Mouse (Mus musculus): Measurements from ENCODE around the gene Palm2. TPM values are rescaled to one million over a fixed set of nuclear protein-coding genes. Genes with fewer than 3 reads are reported as not detected.
"Not testable (repeated sequence)": the region's sequence is repeated elsewhere in the genome, so short reads cannot be mapped to it uniquely, and the experiment has no call there.

The Palm2 gene
- polyA plus RNA-seq, 1 experiment: 5.2 TPM

DNA sequence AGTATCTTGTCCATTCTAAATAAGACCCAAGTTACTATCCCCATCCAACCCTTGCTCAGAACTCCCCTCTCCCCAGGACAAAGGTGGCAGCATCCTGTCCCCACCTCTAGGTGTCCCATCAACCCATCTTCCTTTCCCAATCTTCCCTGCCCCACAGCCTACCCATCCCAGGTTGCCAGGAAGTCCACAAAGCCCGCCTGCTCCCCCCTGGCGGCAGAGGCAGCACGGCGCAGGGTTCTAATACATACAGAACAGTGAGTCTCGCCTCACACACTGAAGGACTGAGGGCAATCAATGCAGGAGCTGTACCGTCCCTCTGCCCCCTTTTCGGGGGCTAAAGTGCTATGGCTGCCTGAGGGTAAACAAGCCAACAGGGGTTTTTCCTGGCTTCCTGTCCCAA lies 21.0 kb upstream of the Palm2 start:
- no peak overlapping the region for H3ac ChIP-seq (ENCODE audit: control insufficient read depth, insufficient read length)

GRCm38 (mm10) chr4:57413670-57414069 lies 20.4 kb upstream of the Palm2 start:
- H3ac ChIP-seq (ENCODE audit: control insufficient read depth, insufficient read length); H3K36me3 ChIP-seq (ENCODE audit: control insufficient read depth, insufficient read depth): not testable (repeated sequence)

More for the DNA sequence above, 21.0 kb upstream of the Palm2 start:
- H3K4me3 ChIP-seq: no peak overlapping the region
- H3K79me2 ChIP-seq (ENCODE audit: control insufficient read depth, insufficient read depth): no peaks in the 10 kb centered on the region
- no peak overlapping the region for H3K4me2 ChIP-seq (ENCODE audit: low read depth)
- TF ChIP-seq REST (IDR thresholded peaks at IDR 0.05; ENCODE audit: insufficient read depth, insufficient read length) (no peak), POLR2A (IDR thresholded peaks at IDR 0.05; ENCODE audit: insufficient read length, low read depth) (no peak), TCF3 (IDR thresholded peaks at IDR 0.05; ENCODE audit: insufficient read length, low read depth) (no peak), CEBPB (IDR thresholded peaks at IDR 0.05; ENCODE audit: insufficient read depth, poor library complexity, severe bottlenecking) (no peak), MYOG (IDR thresholded peaks at IDR 0.05; ENCODE audit: control insufficient read depth in 1 of 3, insufficient read depth in 1 of 3, insufficient read length in 2 of 3, low read depth in 2 of 3) (no peak), MAX (IDR thresholded peaks at IDR 0.05; ENCODE audit: low read depth) (no peak), TCF12 (IDR thresholded peaks at IDR 0.05; ENCODE audit: insufficient read depth, poor library complexity, severe bottlenecking) (no peak), USF1 (IDR thresholded peaks at IDR 0.05; ENCODE audit: low read depth) (no peak), MYOD1 (IDR thresholded peaks at IDR 0.05; ENCODE audit: control insufficient read depth in 1 of 3, insufficient read length in 2 of 3, low read depth in 2 of 3) (no peak), E2F4 (IDR thresholded peaks at IDR 0.05; ENCODE audit: insufficient read depth) (no peak), SRF (IDR thresholded peaks at IDR 0.05; ENCODE audit: control insufficient read depth, insufficient read length, low read depth) (no peak), POLR2AphosphoS2 (IDR thresholded peaks at IDR 0.05; ENCODE audit: insufficient read length, low read depth) (no peak)
- peaks cover 5% of the 10 kb centered on the region for H3K27me3 ChIP-seq (ENCODE audit: control insufficient read depth, insufficient read depth, insufficient read length)
- no peaks in the 10 kb centered on the region for H3K36me3 ChIP-seq (ENCODE audit: control insufficient read depth, insufficient read depth)

GRCm38 (mm10) chr4:57424011-57424410 lies 10.0 kb upstream of the Palm2 start:
- Histone ChIP-seq H3K79me2 (ENCODE audit: control insufficient read depth, insufficient read depth) (no peaks in the 10 kb centered on the region), H3K27me3 (ENCODE audit: control insufficient read depth, insufficient read depth, insufficient read length) (peaks cover 35% of the 10 kb centered on the region), H3ac (ENCODE audit: control insufficient read depth, insufficient read length) (no peak overlapping the region), H3K4me2 (ENCODE audit: low read depth) (no peak overlapping the region), H3K4me3 (no peak overlapping the region), H3K36me3 (ENCODE audit: control insufficient read depth, insufficient read depth) (no peaks in the 10 kb centered on the region)
- TF ChIP-seq MYOD1 (IDR thresholded peaks at IDR 0.05; ENCODE audit: control insufficient read depth in 1 of 3, insufficient read length in 2 of 3, low read depth in 2 of 3): no peak
- no peak for TF ChIP-seq SRF (IDR thresholded peaks at IDR 0.05; ENCODE audit: control insufficient read depth, insufficient read length, low read depth)
- no peak for TF ChIP-seq TCF12 (IDR thresholded peaks at IDR 0.05; ENCODE audit: insufficient read depth, poor library complexity, severe bottlenecking)
- no peak for TF ChIP-seq E2F4 (IDR thresholded peaks at IDR 0.05; ENCODE audit: insufficient read depth)
- no peak for TF ChIP-seq CEBPB (IDR thresholded peaks at IDR 0.05; ENCODE audit: insufficient read depth, poor library complexity, severe bottlenecking)
- no peak for TF ChIP-seq POLR2AphosphoS2 (IDR thresholded peaks at IDR 0.05; ENCODE audit: insufficient read length, low read depth)
- no peak for TF ChIP-seq REST (IDR thresholded peaks at IDR 0.05; ENCODE audit: insufficient read depth, insufficient read length)
- TF ChIP-seq MAX (IDR thresholded peaks at IDR 0.05; ENCODE audit: low read depth): no peak
- TF ChIP-seq USF1 (IDR thresholded peaks at IDR 0.05; ENCODE audit: low read depth): no peak
- TF ChIP-seq MYOG (IDR thresholded peaks at IDR 0.05; ENCODE audit: control insufficient read depth in 1 of 3, insufficient read depth in 1 of 3, insufficient read length in 2 of 3, low read depth in 2 of 3): no peak
- no peak for TF ChIP-seq TCF3 (IDR thresholded peaks at IDR 0.05; ENCODE audit: insufficient read length, low read depth)
- no peak for TF ChIP-seq POLR2A (IDR thresholded peaks at IDR 0.05; ENCODE audit: insufficient read length, low read depth)

More at GRCm38 (mm10) chr4:57413670-57414069, 20.4 kb upstream of the Palm2 start:
- not testable (repeated sequence) for H3K4me3 ChIP-seq; H3K27me3 ChIP-seq (ENCODE audit: control insufficient read depth, insufficient read depth, insufficient read length); H3K4me2 ChIP-seq (ENCODE audit: low read depth); H3K79me2 ChIP-seq (ENCODE audit: control insufficient read depth, insufficient read depth)

- no peaks in the 10 kb centered on the region for H3K36me3 ChIP-seq (ENCODE audit: control insufficient read depth, insufficient read depth)
- TF ChIP-seq POLR2A (IDR thresholded peaks at IDR 0.05; ENCODE audit: insufficient read length, low read depth): no peak
- TF ChIP-seq TCF3 (IDR thresholded peaks at IDR 0.05; ENCODE audit: insufficient read length, low read depth): no peak
- no peak for TF ChIP-seq REST (IDR thresholded peaks at IDR 0.05; ENCODE audit: insufficient read depth, insufficient read length)
- TF ChIP-seq CEBPB (IDR thresholded peaks at IDR 0.05; ENCODE audit: insufficient read depth, poor library complexity, severe bottlenecking): no peak
- no peak for TF ChIP-seq USF1 (IDR thresholded peaks at IDR 0.05; ENCODE audit: low read depth)
- TF ChIP-seq MAX (IDR thresholded peaks at IDR 0.05; ENCODE audit: low read depth): no peak
- TF ChIP-seq SRF (IDR thresholded peaks at IDR 0.05; ENCODE audit: control insufficient read depth, insufficient read length, low read depth): no peak
- TF ChIP-seq TCF12 (IDR thresholded peaks at IDR 0.05; ENCODE audit: insufficient read depth, poor library complexity, severe bottlenecking): no peak
- TF ChIP-seq E2F4 (IDR thresholded peaks at IDR 0.05; ENCODE audit: insufficient read depth): no peak
- no peak for TF ChIP-seq MYOG (IDR thresholded peaks at IDR 0.05; ENCODE audit: control insufficient read depth in 1 of 3, insufficient read depth in 1 of 3, insufficient read length in 2 of 3, low read depth in 2 of 3)
- no peak for TF ChIP-seq MYOD1 (IDR thresholded peaks at IDR 0.05; ENCODE audit: control insufficient read depth in 1 of 3, insufficient read length in 2 of 3, low read depth in 2 of 3)
- no peak for TF ChIP-seq POLR2AphosphoS2 (IDR thresholded peaks at IDR 0.05; ENCODE audit: insufficient read length, low read depth)
- no peak overlapping the region for H3K4me2 ChIP-seq (ENCODE audit: low read depth)
- H3K27me3 ChIP-seq (ENCODE audit: control insufficient read depth, insufficient read depth, insufficient read length): peaks cover 21% of the 10 kb centered on the region
- H3K4me3 ChIP-seq: no peak overlapping the region
- no peak overlapping the region for H3ac ChIP-seq (ENCODE audit: control insufficient read depth, insufficient read length)
- H3K79me2 ChIP-seq (ENCODE audit: control insufficient read depth, insufficient read depth): no peaks in the 10 kb centered on the region
Measured at GRCm38 (mm10) chr4:57428317-57428716, 5.7 kb upstream of the Palm2 start.

DNA sequence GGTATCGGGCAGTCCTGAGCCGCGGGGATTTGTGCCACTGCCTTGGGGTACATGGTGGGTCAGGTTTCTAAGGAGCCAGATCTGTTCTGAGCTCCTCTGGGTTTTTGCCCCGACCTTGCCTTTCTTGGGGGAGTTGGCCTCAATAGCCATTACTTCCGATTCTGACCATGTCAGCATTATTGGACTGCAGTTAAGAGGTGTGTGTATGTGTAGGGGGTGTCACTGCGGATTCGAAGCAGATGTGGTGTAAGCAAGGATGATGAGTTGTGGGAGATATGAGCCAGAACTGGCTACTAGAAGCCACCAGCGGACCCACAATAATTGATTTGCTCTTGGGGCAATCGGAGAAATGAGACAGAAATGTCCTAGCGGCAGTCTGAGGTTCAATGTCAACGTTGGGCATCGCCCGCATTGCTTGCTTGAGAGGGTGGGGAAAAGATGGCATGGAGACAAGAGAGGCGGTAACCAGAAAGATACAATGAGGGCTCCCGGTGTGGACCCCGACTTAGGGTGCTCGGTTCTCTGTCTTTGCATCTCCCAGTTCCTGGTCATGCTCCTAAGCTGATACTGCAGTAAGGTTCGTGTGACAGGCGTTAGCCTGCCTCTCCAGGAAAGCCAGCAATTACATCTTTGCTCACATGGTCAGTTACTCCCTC lies 786 bp downstream of the Palm2 start:
- Histone ChIP-seq H3K79me2 (ENCODE audit: control insufficient read depth, insufficient read depth) (no peaks in the 10 kb centered on the region), H3K4me2 (ENCODE audit: low read depth) (peak overlapping the region; percentile 94), H3K4me3 (peak overlapping the region; percentile 16), H3K36me3 (ENCODE audit: control insufficient read depth, insufficient read depth) (no peaks in the 10 kb centered on the region), H3K27me3 (ENCODE audit: control insufficient read depth, insufficient read depth, insufficient read length) (peaks cover 15% of the 10 kb centered on the region), H3ac (ENCODE audit: control insufficient read depth, insufficient read length) (no peak overlapping the region)
- no peak for TF ChIP-seq MYOD1 (IDR thresholded peaks at IDR 0.05; ENCODE audit: control insufficient read depth in 1 of 3, insufficient read length in 2 of 3, low read depth in 2 of 3)
- no peak for TF ChIP-seq TCF12 (IDR thresholded peaks at IDR 0.05; ENCODE audit: insufficient read depth, poor library complexity, severe bottlenecking)
- TF ChIP-seq E2F4 (IDR thresholded peaks at IDR 0.05; ENCODE audit: insufficient read depth): no peak
- TF ChIP-seq CEBPB (IDR thresholded peaks at IDR 0.05; ENCODE audit: insufficient read depth, poor library complexity, severe bottlenecking): no peak
- TF ChIP-seq USF1 (IDR thresholded peaks at IDR 0.05; ENCODE audit: low read depth): no peak
- no peak for TF ChIP-seq REST (IDR thresholded peaks at IDR 0.05; ENCODE audit: insufficient read depth, insufficient read length)
- no peak for TF ChIP-seq POLR2A (IDR thresholded peaks at IDR 0.05; ENCODE audit: insufficient read length, low read depth)

Measured in myocyte (in vitro differentiated cells).